Mouse (Mus musculus) hindbrain, embryonic 13.5 days (tissue): ENCODE data around the gene Ambra1. TPM values are rescaled to one million over a fixed set of nuclear protein-coding genes. Genes with fewer than 3 reads are reported as not detected.

ENCODE experiments used
- ATAC-seq: fragments of 200-750 bp; cut with Nextera tagmentation; 2 replicates; pipeline ENCODE4 v1.8.0; 2017; ENCODE audit warnings: moderate TSS enrichment; ENCODE audit not compliant: low FRiP score
- H3K27ac ChIP-seq: fragments of 300-500 bp; sonication (generic); 2 replicates; pipeline ENCODE4 v1.5.1; 2015; ENCODE audit warnings: inconsistent platforms, mild to moderate bottlenecking, moderate library complexity
- H3K27me3 ChIP-seq: fragments of 300-500 bp; sonication (generic); 2 replicates; pipeline ENCODE4 v1.6.1; 2015; ENCODE audit warnings: mild to moderate bottlenecking, inconsistent platforms
- H3K36me3 ChIP-seq: fragments of 300-500 bp; sonication (generic); 2 replicates; pipeline ENCODE4 v1.6.1; 2015; ENCODE audit warnings: mild to moderate bottlenecking, inconsistent platforms
- H3K4me1 ChIP-seq: fragments of 300-500 bp; sonication (generic); replicated peaks from 2 replicates; pipeline ENCODE4 v1.6.1; 2015; ENCODE audit warnings: inconsistent platforms
- H3K4me2 ChIP-seq: fragments of 300-500 bp; sonication (generic); 2 replicates; pipeline ENCODE4 v1.6.1; 2015; ENCODE audit warnings: inconsistent platforms, mild to moderate bottlenecking, moderate library complexity
- H3K4me3 ChIP-seq: fragments of 300-500 bp; sonication (generic); 2 replicates; pipeline ENCODE4 v1.5.1; 2015; ENCODE audit warnings: mild to moderate bottlenecking, inconsistent platforms
- H3K9ac ChIP-seq: fragments of 300-500 bp; sonication (generic); 2 replicates; pipeline ENCODE4 v1.6.1; 2015; ENCODE audit warnings: mild to moderate bottlenecking, inconsistent platforms
- H3K9me3 ChIP-seq: fragments of 300-500 bp; sonication (generic); 2 replicates; pipeline ENCODE4 v1.6.1; 2016; ENCODE audit warnings: inconsistent platforms
- WGBS: fragments of 180-500 bp; shearing (Covaris S2); methylation state at CpG from one replicate; pipeline ENCODE4 v1.1.7; 2015; 5-methylcytosine and 5-hydroxymethylcytosine counted together
- polyA plus RNA-seq: library from polyadenylated mRNA; unstranded; fragments of >200 nt; fragmentation: Nextera tagmentation; extraction: Ambion mirVana; gene quantifications from 2 replicates; pipeline ENCODE4 v1.2.1, GENCODE M21; 2015

Ambra1 gene
- polyA plus RNA-seq, 1 experiment from 2014 or later: 21.8 TPM

GRCm38 (mm10) chr2:91835031-91835430, 105.1 kb downstream of the Ambra1 start:
- Histone ChIP-seq H3K9ac (no peak overlapping the region), H3K4me1 (no peaks in the 10 kb centered on the region), H3K4me2 (no peak overlapping the region), H3K36me3 (peaks cover 5% of the 10 kb centered on the region), H3K27me3 (no peaks in the 10 kb centered on the region), H3K27ac (no peak overlapping the region), H3K9me3 (no peaks in the 10 kb centered on the region), H3K4me3 (no peak overlapping the region)
- WGBS: 85% methylated on average over 1 of the region's 1 CpGs
- no peak for ATAC-seq

- Histone ChIP-seq H3K9ac (no peak overlapping the region), H3K9me3 (no peaks in the 10 kb centered on the region), H3K4me2 (no peak overlapping the region), H3K36me3 (peaks cover 5% of the 10 kb centered on the region), H3K4me3 (no peak overlapping the region), H3K4me1 (no peaks in the 10 kb centered on the region), H3K27me3 (no peaks in the 10 kb centered on the region), H3K27ac (no peak overlapping the region)
- 93% methylated on average over 3 of the region's 3 CpGs for WGBS
- no peak for ATAC-seq
These were observed 105.7 kb downstream of the Ambra1 start for GRCm38 (mm10) chr2:91835631-91836030.

GRCm38 (mm10) chr2:91844085-91844484, 114.2 kb downstream of the Ambra1 start:
- WGBS: 45% methylated on average over 1 of the region's 1 CpGs
- Histone ChIP-seq H3K4me3 (no peak overlapping the region), H3K9ac (no peak overlapping the region), H3K27me3 (no peaks in the 10 kb centered on the region), H3K4me1 (no peaks in the 10 kb centered on the region), H3K9me3 (no peaks in the 10 kb centered on the region), H3K27ac (no peak overlapping the region), H3K4me2 (no peak overlapping the region), H3K36me3 (no peaks in the 10 kb centered on the region)
- no peak for ATAC-seq

- H3K4me3 ChIP-seq: no peak overlapping the region
- 0 out of 2 replicates have a peak, but pooled peaks cover 2% of the 10 kb centered on the region for H3K36me3 ChIP-seq
- no peaks in the 10 kb centered on the region for H3K27me3 ChIP-seq
- no peak overlapping the region for H3K9ac ChIP-seq
- no peak overlapping the region for H3K4me2 ChIP-seq
- H3K9me3 ChIP-seq: no peaks in the 10 kb centered on the region
- 0 out of 2 replicates have a peak overlapping the region, but pooled peaks have one; percentile 6 for H3K27ac ChIP-seq
- 18% methylated on average over 2 of the region's 2 CpGs for WGBS
- ATAC-seq: 0 out of 2 replicates have a peak, but pooled peaks have one; percentile 24
- H3K4me1 ChIP-seq: peaks cover 10% of the 10 kb centered on the region; the same call in 1 of the 2 replicates
These were observed 122.7 kb downstream of the Ambra1 start for GRCm38 (mm10) chr2:91852446-91853191.

GRCm38 (mm10) chr2:91854575-91854974, 124.6 kb downstream of the Ambra1 start:
- H3K36me3 ChIP-seq: 0 out of 2 replicates have a peak, but pooled peaks cover 2% of the 10 kb centered on the region
- H3K4me3 ChIP-seq: no peak overlapping the region
- no peak for ATAC-seq
- H3K9me3 ChIP-seq: no peaks in the 10 kb centered on the region
- no peaks in the 10 kb centered on the region for H3K27me3 ChIP-seq
- H3K9ac ChIP-seq: no peak overlapping the region
- H3K27ac ChIP-seq: no peak overlapping the region
- H3K4me2 ChIP-seq: no peak overlapping the region
- peaks cover 15% of the 10 kb centered on the region; the same call in 1 of the 2 replicates for H3K4me1 ChIP-seq
- 76% methylated on average over 6 of the region's 6 CpGs for WGBS

- Histone ChIP-seq H3K4me2 (no peak overlapping the region), H3K27ac (no peak overlapping the region), H3K36me3 (0 out of 2 replicates have a peak, but pooled peaks cover 2% of the 10 kb centered on the region), H3K9me3 (no peaks in the 10 kb centered on the region), H3K4me1 (peaks cover 20% of the 10 kb centered on the region; the same call in 1 of the 2 replicates), H3K9ac (no peak overlapping the region), H3K27me3 (no peaks in the 10 kb centered on the region), H3K4me3 (no peak overlapping the region)
- WGBS: 80% methylated on average over 3 of the region's 3 CpGs
- ATAC-seq: no peak
These were observed 127.0 kb downstream of the Ambra1 start for GRCm38 (mm10) chr2:91856958-91857357.

GRCm38 (mm10) chr2:91859423-91859822, 129.5 kb downstream of the Ambra1 start:
- no peak overlapping the region for H3K4me3 ChIP-seq
- H3K27ac ChIP-seq: 0 out of 2 replicates have a peak overlapping the region, but pooled peaks have one; percentile 15
- ATAC-seq: no peak
- 59% methylated on average over 4 of the region's 4 CpGs for whole genome bisulfite sequencing
- 0 out of 2 replicates have a peak, but pooled peaks cover 2% of the 10 kb centered on the region for H3K36me3 ChIP-seq
- peaks cover 10% of the 10 kb centered on the region; the same call in 1 of the 2 replicates for H3K4me1 ChIP-seq
- no peak overlapping the region for H3K4me2 ChIP-seq
- H3K27me3 ChIP-seq: no peaks in the 10 kb centered on the region
- no peaks in the 10 kb centered on the region for H3K9me3 ChIP-seq
- no peak overlapping the region for H3K9ac ChIP-seq

- H3K9me3 ChIP-seq: no peaks in the 10 kb centered on the region
- 0 out of 2 replicates have a peak, but pooled peaks have one; percentile 52 for ATAC-seq
- H3K4me3 ChIP-seq: no peak overlapping the region
- H3K4me1 ChIP-seq: peaks cover 5% of the 10 kb centered on the region; the same call in 1 of the 2 replicates
- no peak overlapping the region for H3K4me2 ChIP-seq
- peak overlapping the region; percentile 66 for H3K27ac ChIP-seq
- H3K9ac ChIP-seq: no peak overlapping the region; the same call in 1 of the 2 replicates
- H3K27me3 ChIP-seq: no peaks in the 10 kb centered on the region
- WGBS: 67% methylated on average over 8 of the region's 8 CpGs
- peaks cover 2% of the 10 kb centered on the region for H3K36me3 ChIP-seq
These were observed 140.8 kb downstream of the Ambra1 start for GRCm38 (mm10) chr2:91870754-91871153.

GRCm38 (mm10) chr2:91871225-91871624, 141.3 kb downstream of the Ambra1 start:
- ATAC-seq: no peak
- Histone ChIP-seq H3K27me3 (no peaks in the 10 kb centered on the region), H3K4me1 (peaks cover 5% of the 10 kb centered on the region; the same call in 1 of the 2 replicates), H3K9ac (no peak overlapping the region; the same call in 1 of the 2 replicates), H3K4me2 (no peak overlapping the region), H3K4me3 (no peak overlapping the region), H3K27ac (peak overlapping the region; percentile 66), H3K36me3 (peaks cover 6% of the 10 kb centered on the region), H3K9me3 (no peaks in the 10 kb centered on the region)
- WGBS: 78% methylated on average over 1 of the region's 1 CpGs

GRCm38 (mm10) chr2:91872658-91873057, 142.7 kb downstream of the Ambra1 start:
- Histone ChIP-seq H3K27me3 (no peaks in the 10 kb centered on the region), H3K36me3 (peaks cover 15% of the 10 kb centered on the region), H3K9ac (no peak overlapping the region), H3K27ac (no peak overlapping the region), H3K4me1 (peaks cover 5% of the 10 kb centered on the region; the same call in 1 of the 2 replicates), H3K4me2 (no peak overlapping the region), H3K4me3 (no peak overlapping the region), H3K9me3 (no peaks in the 10 kb centered on the region)
- no peak for ATAC-seq
- 96% methylated on average over 3 of the region's 3 CpGs for WGBS

- no peak overlapping the region for H3K4me3 ChIP-seq
- 92% methylated on average over 9 of the region's 9 CpGs for WGBS
These were observed 146.3 kb downstream of the Ambra1 start for GRCm38 (mm10) chr2:91876000-91876805.

GRCm38 (mm10) chr2:91876806-91877140, 146.8 kb downstream of the Ambra1 start:
- H3K27ac ChIP-seq: no peak overlapping the region
- no peak for ATAC-seq
- no peaks in the 10 kb centered on the region for H3K9me3 ChIP-seq
- H3K9ac ChIP-seq: no peak overlapping the region
- no peak overlapping the region for H3K4me2 ChIP-seq
- 0 out of 2 replicates have a peak, but pooled peaks cover 6% of the 10 kb centered on the region for H3K4me1 ChIP-seq
- H3K36me3 ChIP-seq: peaks cover 15% of the 10 kb centered on the region
- H3K4me3 ChIP-seq: no peak overlapping the region
- 99% methylated on average over 2 of the region's 2 CpGs for WGBS
- H3K27me3 ChIP-seq: no peaks in the 10 kb centered on the region

More at GRCm38 (mm10) chr2:91876000-91876805, 146.3 kb downstream of the Ambra1 start:
- Histone ChIP-seq H3K36me3 (peaks cover 15% of the 10 kb centered on the region), H3K27ac (no peak overlapping the region), H3K9me3 (no peaks in the 10 kb centered on the region), H3K9ac (no peak overlapping the region), H3K4me2 (no peak overlapping the region), H3K27me3 (no peaks in the 10 kb centered on the region), H3K4me1 (0 out of 2 replicates have a peak, but pooled peaks cover 6% of the 10 kb centered on the region)
- no peak for ATAC-seq
